In the genomic region with DNA sequence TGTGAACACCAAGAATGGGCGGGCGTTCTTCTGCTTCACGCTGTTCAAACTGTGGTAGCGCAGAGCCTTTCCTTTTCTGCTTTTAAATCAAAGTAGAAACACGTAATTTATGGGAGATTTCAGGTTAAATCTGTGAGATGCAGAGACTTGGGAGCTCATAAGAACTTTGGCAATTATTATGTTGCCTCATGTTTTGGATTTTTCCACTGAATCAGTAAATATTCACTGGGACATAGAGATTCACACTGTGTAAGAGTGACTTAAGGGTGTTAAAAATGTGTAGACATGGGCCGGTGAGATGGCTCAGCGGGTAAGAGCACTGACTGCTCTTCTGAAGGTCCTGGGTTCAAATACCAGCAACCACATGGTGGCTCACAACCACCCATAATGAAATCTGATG, we compare ENCODE assay signal across 21 mouse cellular contexts. TPM values are rescaled to one million over a fixed set of nuclear protein-coding genes. Genes with fewer than 3 reads are reported as not detected.
"Had no signal": no experiment of that assay in that cellular context is flagged by ENCODE, and none has a peak within 500 bp of the region (broad histone marks: within the 10 kb centered on the region; RNA-seq: fewer than 3 reads in every experiment).

No protein-coding gene starts in this region.

- H3K4me2 ChIP-seq: lung, embryonic 14.5 days; midbrain, embryonic 12.5 days; neural tube, embryonic 12.5 days had no signal

- H3K27ac ChIP-seq: liver, embryonic 14.5 days; midbrain, embryonic 10.5 days; midbrain, embryonic 12.5 days; neural tube, embryonic 12.5 days had no signal

- H3K4me3 ChIP-seq: midbrain, embryonic 10.5 days; midbrain, embryonic 12.5 days; myocyte; neural tube, embryonic 12.5 days had no signal

- H3K9ac ChIP-seq: liver, embryonic 14.5 days; lung, embryonic 14.5 days; midbrain, embryonic 12.5 days; neural tube, embryonic 12.5 days had no signal

- ATAC-seq: midbrain, embryonic 16.5 days had no signal

- H3K9me3 ChIP-seq: midbrain, embryonic 10.5 days; midbrain, embryonic 12.5 days; neural tube, embryonic 12.5 days had no signal

- H3K36me3 ChIP-seq: midbrain, embryonic 10.5 days; midbrain, embryonic 12.5 days; neural tube, embryonic 12.5 days had no signal

- DNase-seq: lung, adult 18-20 months; lung, embryonic 14.5 days; lung, postnatal 10 days; lung, postnatal 4 days; midbrain, embryonic 14.5 days; right cerebral cortex, postnatal 14 days; thymus, adult 18-20 months; thymus, postnatal 25 days; thymus, postnatal 4 days had no signal

- H3K4me1 ChIP-seq: neural tube, embryonic 12.5 days had no signal

RNA-seq across cellular contexts. Expression of a gene that starts 8.8 kb away (rescaled TPM):
- polyA plus RNA-seq: liver, embryonic 14.5 days; liver, embryonic 16.5 days; lung, embryonic 14.5 days; lung, embryonic 16.5 days; midbrain, embryonic 10.5 days; midbrain, embryonic 12.5 days; midbrain, embryonic 14.5 days; midbrain, embryonic 16.5 days; myocyte; neural tube, embryonic 12.5 days; neural tube, embryonic 14.5 days; stomach, embryonic 14.5 days; stomach, embryonic 16.5 days; thymus, postnatal 0 days had no signal

RNA-seq across cellular contexts. Expression of a gene that starts 25.2 kb away (rescaled TPM):
- polyA plus RNA-seq: myocyte had no signal
